Mouse (Mus musculus) frontal cortex, postnatal 36 days (tissue): ENCODE results near the gene Bad.

Experiments
- DNase-seq, 2 experiments: peaks; one replicate each; pipeline ENCODE4 v3.0.0; 2022; ENCODE audit warnings: low spot score in 2 of 2

The Bad gene

DNA sequence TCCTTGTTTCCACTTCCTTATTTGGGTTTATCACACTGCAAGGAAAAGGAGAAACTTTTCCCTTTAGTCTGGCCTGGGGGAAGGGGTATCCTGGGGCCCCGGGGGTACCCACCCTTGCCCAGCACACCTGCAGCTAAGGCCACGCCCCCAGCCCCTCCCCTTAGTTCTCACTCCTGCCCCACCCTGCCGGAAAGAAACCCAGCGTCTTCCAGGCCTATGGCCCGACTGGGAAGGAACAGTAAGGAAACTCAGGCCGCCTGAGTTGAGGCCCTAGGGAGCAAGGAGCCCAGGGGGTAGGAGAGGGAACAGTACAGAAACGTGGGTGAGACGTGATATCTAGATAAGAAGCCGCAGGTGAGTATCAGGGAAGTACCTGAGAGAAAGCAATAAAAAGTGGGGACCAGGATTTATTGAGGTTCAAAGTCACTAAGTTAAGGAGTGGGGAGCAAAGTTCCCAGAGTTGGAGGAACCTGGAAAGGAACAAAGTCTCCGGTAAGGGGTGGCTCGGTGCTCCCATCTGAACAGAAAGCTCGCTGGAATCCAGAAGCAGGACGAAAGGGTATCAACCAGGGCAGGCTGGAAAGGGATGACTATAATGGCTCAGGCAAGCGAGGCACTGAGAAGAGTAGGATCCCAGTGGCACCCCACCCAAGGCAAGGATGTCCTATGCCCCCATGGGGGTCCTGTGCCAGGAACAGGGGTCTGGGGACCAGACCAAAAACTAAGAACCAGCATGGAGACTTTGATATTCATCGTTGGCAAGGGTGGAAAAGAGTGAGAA lies 27.0 kb downstream of the Bad start:
- no peak for DNase-seq

DNA sequence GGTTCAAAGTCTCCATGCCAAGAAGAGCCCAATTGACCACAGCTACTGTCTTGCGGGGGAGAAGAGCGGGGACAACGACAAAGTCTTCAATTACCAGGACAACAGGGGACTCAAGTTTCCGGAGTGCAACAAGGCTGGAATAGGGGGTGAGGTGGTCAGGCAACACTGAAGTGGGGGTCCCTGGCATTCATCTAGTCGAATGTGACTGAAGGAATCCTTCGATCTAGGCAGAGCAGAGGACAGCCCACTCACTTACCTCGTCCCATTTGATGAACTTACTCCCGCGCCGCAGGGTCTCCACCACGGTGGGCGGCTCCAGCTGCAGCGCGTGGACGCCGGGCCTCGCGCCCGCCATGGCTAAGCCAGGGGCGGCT lies 27.6 kb downstream of the Bad start:
- DNase-seq = no peak

DNA sequence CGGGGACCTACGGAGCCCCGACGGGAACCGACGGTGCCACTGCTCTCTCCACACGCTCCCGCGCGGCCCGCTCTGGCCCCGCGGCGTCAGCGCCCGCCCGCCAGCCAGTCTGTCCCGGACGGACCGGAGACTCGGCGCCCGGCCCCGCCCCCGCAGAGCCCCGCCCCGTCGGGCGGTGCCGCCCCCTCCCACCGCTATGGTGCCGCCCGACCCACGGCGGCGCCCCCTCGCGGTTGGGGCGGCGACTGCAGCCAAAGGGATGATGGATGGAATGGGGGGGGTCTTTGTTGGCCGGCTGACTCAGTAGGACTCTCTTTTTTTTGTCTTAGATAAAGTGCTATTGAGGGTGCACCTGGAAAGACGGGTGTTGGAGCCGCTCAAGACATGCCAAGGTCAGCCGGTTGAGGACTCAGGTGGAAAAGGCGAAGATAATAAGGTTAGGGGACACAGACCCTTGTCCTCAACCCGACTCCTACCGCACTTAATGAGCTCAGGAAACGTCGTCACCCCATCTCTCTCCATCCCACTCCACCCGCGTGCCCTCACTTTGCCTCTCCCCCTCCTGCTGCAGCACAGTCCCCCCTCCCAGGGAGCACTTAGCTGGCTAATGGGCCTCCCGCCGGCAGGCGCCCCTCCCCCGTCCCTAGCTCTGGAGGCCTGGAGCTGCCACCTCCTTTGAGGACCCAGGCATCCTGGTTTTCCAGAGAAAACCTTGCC lies 28.2 kb downstream of the Bad start:
- no peak for DNase-seq

DNA sequence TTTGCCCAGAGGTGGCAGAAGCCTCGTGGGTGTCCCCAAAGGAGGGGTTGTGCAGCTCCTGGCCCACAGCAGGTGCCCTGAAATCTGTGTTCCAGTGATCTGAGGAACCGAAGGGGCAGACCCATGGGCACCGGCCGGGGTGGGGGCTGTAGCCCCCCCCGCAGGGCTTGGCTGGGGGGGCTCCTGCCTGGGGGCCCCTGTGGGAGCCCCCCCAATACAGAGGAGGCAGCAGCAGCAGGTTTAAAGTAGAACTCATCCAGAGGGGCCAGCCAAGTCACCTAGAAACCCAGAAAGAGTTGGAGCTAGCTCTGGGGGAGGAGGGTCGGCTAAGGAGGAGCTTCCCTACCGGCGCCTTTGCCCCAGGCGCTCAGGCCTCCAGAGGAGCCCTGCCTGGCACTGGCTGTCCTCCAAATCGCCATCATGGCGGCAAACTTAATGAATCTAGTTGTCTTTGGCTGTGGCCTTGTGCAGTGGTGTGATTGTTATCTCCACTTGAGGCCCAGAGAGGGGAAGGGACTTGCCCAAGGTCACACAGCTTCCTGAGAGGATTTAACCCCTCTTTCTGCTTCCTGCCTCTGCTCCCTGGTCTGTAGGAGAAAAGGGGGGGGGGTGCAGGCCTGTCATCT lies 28.9 kb downstream of the Bad start:
- no peak for DNase-seq

DNA sequence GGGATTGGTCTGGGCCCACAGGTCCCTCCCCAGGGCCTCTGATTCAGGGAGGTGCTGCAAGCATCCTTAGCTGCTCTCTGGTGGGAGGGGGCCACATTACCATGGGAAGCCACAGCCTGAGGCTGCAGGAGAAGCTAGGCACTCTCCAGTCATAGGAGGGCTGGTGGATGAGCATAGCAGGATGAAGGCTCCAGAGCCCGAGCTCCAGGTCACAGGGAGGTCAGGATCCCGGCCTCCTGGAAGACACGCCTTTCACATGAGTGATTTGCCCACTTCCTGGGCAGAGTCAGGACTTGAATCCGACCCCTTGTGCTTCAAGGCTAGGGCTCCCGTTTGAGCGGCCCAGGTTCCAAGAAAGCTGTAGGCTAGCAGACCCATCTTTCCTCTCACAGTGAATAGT lies 30.0 kb downstream of the Bad start:
- DNase-seq = no peak

DNA sequence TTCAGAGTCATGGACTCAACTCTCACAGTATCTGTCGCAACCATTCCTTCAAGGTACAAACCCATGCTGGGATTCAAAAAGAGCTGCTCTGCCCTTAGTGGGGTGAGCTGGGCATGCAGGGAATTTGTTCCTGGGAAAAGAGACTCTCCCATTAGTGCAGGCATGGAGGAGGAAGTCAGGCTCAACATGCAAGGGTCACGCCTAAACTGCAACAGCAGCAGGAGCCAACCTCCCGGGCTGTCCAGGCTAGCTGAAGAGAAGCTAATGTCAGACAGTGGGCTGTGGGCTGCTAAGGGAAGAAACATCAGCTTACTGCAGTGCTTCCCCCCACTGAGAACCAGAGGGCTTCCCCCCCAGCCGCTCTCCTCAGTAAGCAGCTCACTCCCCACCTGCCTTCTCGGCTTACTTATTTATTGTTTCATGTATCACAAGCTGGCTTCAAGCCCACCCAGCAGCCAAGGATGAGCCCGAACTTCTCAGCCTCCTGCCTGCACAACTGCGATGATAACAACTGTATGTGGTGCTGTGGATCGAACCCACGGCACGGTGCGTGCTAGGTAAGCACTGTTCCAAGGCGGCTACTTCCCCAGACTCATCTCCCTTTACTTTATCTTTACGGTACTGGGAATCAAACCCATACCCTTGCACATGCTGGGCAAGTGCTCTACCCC lies 30.7 kb downstream of the Bad start:
- no peak for DNase-seq

DNA sequence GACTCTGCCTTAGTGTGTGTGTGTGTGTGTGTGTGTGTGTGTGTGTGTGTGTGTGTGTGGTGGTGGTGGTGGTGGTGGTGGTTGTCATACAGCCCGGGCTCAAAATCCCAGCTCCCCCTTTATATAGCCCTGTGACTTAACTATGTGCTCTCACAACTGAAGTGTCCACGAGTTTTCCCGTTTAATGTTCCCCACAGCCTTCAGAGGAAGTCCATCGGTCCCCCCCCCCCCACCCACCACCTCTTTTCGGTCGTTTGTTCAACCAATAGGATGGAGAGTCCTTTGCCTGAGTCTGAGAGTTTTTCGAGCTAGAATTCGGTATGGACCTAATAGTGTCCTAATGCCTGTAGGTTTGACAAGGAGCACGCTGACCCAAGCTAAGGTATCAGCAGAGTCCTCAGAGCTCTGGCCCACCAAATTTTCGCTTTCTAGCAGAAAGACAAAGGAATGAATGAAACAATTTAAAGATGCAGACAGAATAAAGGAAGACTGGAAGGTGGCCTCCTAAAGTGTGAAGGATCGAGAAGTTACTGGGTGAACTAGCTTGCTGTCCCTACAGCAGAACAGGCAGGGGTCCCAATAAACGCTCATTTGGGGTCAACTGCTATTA lies 32.0 kb downstream of the Bad start:
- no peak for DNase-seq

DNA sequence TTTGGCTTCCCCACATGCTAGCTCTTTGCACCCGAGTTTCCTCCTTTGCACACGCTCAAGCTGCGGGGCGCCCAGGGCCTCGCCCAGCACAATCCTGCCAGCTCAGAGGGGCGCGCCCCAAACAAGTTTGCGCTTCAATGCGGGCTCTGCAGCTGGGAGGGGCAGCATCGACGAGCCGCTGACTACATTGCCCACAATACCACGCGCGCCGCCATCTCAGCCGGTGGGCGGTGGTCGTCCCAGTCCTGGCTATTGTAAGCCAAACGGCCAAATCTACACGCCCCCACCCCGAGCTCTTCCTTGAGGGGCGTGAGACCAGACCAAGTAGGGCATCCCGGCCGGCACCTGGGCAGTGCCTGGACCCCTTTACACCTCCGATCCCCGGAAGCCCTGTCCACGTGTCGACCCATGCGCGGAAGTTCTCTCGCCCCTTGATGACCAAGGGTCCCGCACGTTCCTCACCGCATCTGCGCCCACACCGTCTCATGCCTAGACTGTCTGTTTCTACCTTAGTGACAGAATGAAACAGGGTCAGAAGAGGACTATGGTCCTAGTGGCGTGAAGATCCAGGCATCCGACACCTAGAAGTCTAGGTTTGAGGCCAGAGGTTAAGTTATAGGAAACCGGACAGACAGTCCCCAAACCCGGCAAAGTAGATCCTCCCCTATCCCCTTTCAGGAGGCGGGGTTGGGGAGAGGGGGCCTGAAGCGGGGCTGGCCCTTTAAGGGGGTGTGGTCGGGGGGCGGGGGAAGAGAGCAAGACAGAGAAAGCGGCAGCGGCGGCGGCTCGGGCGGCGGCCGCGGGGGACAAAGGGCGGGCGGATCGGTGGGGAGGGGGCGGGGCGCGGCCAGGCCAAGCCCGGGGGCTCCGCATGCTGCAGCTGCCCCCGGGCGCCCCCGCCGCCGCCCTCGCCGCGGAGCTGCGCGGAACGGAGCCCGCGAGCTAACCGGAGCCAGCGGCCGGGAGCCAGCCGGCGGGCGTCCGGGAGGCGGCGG lies 32.8 kb downstream of the Bad start, which contains the start of gene Ppp1r14b:
Gene Ppp1r14b, plus strand, starts transcription at position 758 of the 995 bp plus-strand sequence.
- DNase-seq = peak; percentile 77

DNA sequence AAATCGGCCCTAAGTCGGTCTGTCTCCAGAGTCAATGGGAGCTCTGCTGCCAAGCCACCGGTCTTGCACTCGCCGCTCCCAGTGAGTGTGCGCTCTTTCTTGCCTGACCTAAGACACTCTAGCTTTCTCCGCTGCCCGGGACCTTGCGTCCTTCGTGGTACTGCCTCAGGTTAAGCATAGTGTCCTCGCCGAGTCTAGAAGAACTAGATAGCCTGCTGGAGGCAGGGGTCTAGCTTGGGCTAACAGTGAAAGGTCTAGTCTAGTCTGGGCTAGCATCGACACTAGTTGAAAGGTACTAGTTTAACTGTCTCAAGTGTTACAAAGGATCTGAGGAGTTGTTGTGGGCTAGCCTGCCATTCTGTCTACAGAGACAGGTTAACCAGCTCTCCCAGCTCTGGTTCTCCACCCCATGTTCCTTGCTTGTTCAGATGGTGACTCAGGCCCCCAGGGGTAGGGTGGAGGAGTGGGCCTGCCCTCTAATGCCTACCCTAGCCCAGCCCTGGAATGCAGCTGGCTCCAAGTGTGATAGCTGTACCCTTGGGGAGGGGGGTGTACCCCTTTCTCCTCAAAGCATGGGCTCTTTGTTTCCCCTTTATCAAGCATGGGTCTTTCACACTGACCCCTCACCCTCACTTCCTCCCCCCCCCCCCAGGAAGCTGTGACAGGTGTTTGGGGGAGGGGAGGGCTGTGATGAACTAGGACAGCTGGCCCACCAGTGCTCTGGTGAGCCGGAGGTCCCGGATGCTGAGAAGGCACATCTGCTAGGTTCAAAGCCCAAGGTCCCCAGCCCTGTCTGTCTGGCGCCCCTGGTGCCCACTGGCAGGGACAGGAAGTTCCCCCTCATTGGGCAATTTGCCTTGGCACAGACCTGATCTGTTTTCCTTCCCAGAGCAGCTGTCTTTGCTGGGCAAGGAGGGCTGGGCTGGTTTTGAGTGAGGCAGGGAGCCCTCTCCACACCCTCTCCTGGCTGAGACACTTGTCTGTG lies 34.2 kb downstream of the Bad start, which contains the start of gene Plcb3:
Gene Plcb3, minus strand, starts transcription at position 934 of the 985 bp plus-strand sequence.
- DNase-seq = peak; percentile 54 to 64

DNA sequence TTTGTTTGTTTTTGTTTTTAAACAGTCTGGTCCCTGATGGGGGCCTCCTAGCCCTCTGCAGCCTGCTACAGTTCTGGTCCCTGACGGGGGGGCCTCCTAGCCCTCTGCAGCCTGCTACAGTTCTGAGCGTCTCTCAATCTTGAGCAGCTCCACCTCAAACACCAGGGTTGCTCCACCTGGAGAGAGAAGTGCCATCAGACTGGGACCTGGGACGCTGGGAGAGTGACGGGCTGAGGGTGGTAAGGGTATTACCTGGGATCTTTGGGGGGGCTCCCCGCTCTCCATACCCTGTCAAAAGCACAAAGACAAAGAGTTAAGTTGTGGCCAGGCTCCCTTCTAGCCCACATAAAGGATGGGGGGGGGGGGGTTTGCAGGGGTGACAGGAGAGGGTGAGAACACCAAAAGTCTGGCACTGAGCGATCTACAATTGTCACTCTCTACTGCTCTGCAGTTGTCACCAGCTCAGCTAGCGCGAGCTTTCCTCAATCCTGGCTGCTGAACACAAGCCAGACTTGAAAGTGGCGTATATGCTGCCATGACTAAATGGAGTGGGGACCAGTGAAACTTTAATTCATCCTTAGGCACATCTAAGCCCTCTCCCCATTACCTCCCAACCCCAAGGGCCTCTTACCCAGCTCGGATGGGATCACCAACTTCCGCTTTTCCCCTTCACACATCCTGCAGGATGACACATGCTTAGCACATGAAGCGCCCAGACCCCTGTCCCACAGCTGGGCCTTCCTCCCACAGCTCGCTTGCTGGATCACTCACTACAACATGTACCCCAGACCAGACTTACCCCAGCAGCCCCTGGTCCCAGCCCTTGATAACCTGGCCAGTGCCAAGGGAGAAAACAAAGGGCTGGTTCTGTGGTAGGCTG lies 36.3 kb downstream of the Bad start:
- DNase-seq = no peak

DNA sequence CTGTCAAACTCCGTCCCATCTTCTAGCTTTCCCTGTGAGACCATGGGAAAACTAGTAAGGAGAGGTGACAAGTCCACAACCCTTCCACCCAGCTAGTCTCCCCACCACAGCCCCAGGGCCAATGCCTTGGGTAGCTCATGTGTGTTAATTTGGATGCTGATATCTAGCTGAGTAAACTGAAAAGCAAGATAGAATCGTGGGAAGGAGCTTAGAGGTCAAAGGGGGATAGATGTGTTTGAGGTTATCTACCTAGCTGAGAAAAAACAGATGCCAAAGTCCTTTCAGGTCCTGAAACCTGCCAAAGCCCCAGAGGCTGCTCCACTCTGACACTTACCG lies 36.9 kb downstream of the Bad start:
- no peak for DNase-seq

DNA sequence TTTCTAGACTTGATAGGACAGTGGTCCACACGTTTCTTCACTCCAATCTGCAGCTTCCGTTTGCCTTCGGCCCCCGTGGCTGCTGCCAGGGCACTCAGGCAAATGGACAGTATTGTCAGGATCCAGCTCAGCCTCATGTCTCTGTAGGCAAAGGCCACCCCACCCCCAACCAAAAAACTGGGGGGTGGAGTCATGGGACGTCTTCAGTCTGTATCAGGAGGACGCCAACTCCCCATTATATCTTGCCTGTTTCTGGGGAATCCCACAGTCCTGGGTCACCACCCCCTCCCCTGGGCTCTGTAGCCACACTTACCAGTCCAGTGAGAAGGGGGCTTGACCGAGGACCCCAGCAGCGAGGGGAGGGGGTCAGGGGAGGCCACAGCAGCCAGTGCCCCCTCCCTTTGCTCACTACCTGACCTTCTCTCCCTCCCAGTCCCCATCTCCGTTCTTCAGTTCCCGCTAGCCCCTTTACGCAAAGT lies 37.4 kb downstream of the Bad start:
- no peak for DNase-seq

DNA sequence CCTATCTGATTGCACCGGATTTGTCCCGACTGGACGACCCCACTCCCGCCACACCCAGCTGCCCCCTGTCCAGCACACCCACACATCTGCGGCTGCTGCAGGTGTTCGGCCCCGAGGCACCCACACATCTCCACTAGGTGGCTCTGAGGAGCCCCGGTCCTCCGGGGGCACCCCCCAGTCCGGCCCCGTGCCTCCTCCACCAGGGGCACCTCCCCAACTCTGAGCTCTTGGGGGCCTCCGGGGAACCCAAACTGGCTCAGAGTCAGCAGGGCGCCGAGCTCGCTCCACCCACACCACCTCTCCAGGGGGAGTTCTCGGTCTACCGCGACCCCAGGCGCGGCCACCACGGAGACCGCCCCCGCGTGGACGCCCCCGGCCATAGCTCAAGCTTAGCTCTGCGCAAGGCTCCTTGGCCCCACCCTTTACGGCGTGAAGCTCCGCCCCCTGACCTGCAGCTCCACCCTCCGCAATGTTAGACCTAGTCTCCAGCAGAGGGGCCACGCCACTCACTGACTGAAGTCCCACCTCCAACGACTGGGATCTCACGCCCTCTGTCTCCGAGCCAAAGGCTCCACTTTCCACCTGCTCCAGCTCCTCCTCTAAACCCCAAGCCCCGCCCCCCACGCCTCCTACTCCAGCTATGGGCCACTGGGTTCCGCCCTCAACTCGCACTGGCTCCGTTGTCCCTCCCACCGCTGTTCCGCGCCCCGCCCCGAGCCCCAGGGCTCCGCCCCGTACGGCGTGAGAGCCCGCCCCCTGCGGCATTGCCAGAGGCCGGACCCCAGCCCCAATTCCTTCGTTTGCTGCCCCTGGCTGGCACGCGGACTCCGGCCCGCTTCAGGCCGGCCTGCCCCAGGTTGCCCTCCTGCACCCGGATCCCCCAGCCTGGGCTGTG lies 38.1 kb downstream of the Bad start:
- peak; percentile 98 to 100 for DNase-seq

DNA sequence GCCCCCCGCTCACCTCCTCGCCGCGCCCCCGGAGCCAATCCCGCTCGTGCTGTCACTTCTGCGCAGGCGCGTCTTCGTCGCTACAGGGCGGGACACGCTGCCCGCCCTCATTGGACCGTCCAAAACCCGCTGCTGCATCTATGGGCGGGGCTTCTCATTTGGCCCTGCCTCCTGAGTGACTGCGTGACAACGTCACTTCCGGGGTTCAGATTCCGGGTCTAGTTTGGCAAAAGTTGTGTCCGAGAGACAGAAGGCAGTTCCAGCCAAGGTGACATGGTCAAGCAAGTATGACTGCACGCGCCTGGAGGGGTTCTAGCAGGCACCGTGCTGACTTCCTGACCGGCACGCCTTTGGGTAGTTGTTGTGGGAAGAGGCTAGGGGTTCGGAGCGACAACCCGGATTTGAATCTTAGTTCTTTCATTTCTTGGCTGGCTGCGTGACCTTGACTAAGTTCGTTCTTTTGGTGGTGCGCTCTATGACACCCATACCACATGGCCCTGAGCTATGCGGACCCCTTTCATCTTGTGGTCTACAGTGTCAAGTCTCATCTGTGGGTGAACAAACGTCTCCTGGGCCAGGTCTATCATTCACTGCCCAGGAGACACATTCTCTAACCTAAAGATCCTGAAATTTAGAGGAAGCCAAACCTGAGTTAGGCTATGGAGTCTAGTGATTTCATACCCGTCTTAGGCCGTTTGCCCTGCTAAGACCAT lies 38.9 kb downstream of the Bad start, which contains the start of gene Fkbp2:
Gene Fkbp2, minus strand, starts transcription at position 121 of the 713 bp plus-strand sequence.
- peak; percentile 99 for DNase-seq

DNA sequence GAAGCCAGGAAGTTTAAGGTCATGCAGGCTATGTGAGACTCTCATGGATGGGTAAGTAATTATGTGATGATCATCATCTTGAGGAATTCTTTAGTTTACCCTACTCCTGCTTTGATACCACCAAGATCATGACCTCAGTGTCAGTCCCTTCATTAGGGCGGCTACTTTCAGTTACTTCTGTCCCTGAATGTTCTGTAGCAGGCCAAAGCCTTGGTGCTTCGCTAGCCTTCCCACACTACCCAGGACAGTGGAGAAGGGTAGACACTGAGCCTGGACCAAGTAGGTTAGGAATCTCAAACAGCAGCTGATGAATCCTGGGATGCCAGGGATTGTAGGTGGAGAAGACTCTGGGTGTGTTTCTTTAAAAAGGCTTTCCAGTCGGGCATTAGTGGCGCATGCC lies 39.8 kb downstream of the Bad start:
- DNase-seq = no peak

DNA sequence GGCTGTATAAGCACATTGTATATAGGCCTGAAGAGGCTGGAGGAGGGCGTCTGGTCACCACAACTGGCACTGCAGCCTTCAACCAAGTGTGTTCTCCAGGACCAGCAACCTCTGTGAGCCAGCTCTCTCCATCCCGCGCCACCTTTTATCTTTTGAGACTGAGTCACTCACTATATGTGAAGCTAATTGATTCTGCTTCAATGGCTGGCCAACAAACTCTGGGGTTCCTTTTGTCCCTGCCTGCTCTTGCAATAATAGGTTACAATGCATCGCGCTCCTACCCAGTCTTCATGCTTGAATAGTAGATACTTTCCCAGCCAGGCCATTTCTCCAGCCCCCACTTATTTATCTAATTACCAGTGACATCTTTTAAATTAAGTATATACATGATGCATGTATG lies 42.0 kb downstream of the Bad start:
- no peak for DNase-seq
